Mouse (Mus musculus) B cell, adult 62 days (primary cell): ENCODE results near the gene Lst1. TPM values are rescaled to one million over a fixed set of nuclear protein-coding genes. Genes with fewer than 3 reads are reported as not detected.

Experiments
- total RNA-seq: library from RNA; stranded (reverse); gene quantifications from 4 replicates; pipeline ENCODE4 v1.2.4, GENCODE M21; 2023

Lst1 gene
- total RNA-seq: 33.5 to 53.9 TPM (median 46.9 TPM) in 4 replicates

GRCm38 (mm10) chr17:35187959-35188610 is at the start of gene Lst1:
TSS of gene Lst1 (minus strand) at chr17:35188439.

GRCm38 (mm10) chr17:35235614-35236389 is 47.6 kb upstream of the Lst1 start, which contains the start of gene Nfkbil1:
TSS of gene Nfkbil1 (minus strand) at chr17:35235792.

GRCm38 (mm10) chr17:35233114-35233980 is 45.1 kb upstream of the Lst1 start, which contains the start of gene Atp6v1g2:
TSS of gene Atp6v1g2 (plus strand) at chr17:35233660.

GRCm38 (mm10) chr17:35220156-35220952 is 32.1 kb upstream of the Lst1 start, which contains the start of gene Gm16181:
TSS of gene Gm16181 (plus strand) at chr17:35220834.

GRCm38 (mm10) chr17:35204494-35205379 is 16.5 kb upstream of the Lst1 start, which contains the start of gene Lta:
TSS of gene Lta (minus strand) at chr17:35205351.

GRCm38 (mm10) chr17:35201787-35202186 is 13.5 kb upstream of the Lst1 start, which contains the start of gene Tnf:
TSS of gene Tnf (minus strand) at chr17:35202007.

GRCm38 (mm10) chr17:35193881-35194843 is 5.9 kb upstream of the Lst1 start, which contains the start of gene Ltb:
TSS of gene Ltb (plus strand) at chr17:35194439.

GRCm38 (mm10) chr17:35175968-35176367 is 12.3 kb downstream of the Lst1 start, which contains the start of gene Aif1:
TSS of gene Aif1 (minus strand) at chr17:35176068.

GRCm38 (mm10) chr17:35164568-35165450 is 23.4 kb downstream of the Lst1 start, which contains the start of gene Prrc2a:
TSS of gene Prrc2a (minus strand) at chr17:35164897.

Other genes starting within 250 kb of the Lst1 start
- gene Hspa1b, start 229.2 kb downstream of the Lst1 start, total RNA-seq: 143 to 677 TPM (median 225 TPM) in 4 replicates
- 1.1 TPM in 1 of 4 replicates, not detected in the others for gene Gm20481, start 218.5 kb downstream of the Lst1 start, total RNA-seq
- 69.3 to 362 TPM (median 119 TPM) in 4 replicates for gene Hspa1a, start 216.3 kb downstream of the Lst1 start, total RNA-seq
- gene Hspa1l, start 215.7 kb downstream of the Lst1 start, total RNA-seq: 0.24 to 0.40 TPM in 2 of 4 replicates, not detected in the others
- 27.8 to 35.0 TPM (median 28.9 TPM) in 4 replicates for gene Lsm2, start 206.6 kb downstream of the Lst1 start, total RNA-seq
- 237 to 278 TPM (median 258 TPM) in 4 replicates for gene Vars, start 187.5 kb downstream of the Lst1 start, total RNA-seq
- gene Vwa7, start 171.9 kb downstream of the Lst1 start, total RNA-seq: 0.28 to 0.52 TPM (median 0.30 TPM) in 4 replicates
- gene Sapcd1, start 160.4 kb downstream of the Lst1 start, total RNA-seq: 3.0 to 6.4 TPM (median 4.1 TPM) in 4 replicates
- gene Msh5, start 141.7 kb downstream of the Lst1 start, total RNA-seq: 8.7 to 15.9 TPM (median 11.2 TPM) in 4 replicates
- 185 to 195 TPM (median 191 TPM) in 4 replicates for gene Clic1, start 138.5 kb downstream of the Lst1 start, total RNA-seq
- gene Ddah2, start 129.4 kb downstream of the Lst1 start, total RNA-seq: 2.2 to 6.0 TPM (median 4.3 TPM) in 4 replicates
- gene Ly6g6c, start 123.1 kb downstream of the Lst1 start, total RNA-seq: not detected in 4 replicates
- not detected in 4 replicates for gene Mpig6b, start 122.3 kb downstream of the Lst1 start, total RNA-seq
- not detected in 4 replicates for gene Ly6g6e, start 111.5 kb downstream of the Lst1 start, total RNA-seq
- not detected in 4 replicates for gene Ly6g6d, start 110.4 kb downstream of the Lst1 start, total RNA-seq
- not detected in 4 replicates for gene Ly6g6f, start 102.8 kb downstream of the Lst1 start, total RNA-seq
- 72.8 to 85.6 TPM (median 76.5 TPM) in 4 replicates for gene Abhd16a, start 99.2 kb downstream of the Lst1 start, total RNA-seq
- not detected in 4 replicates for gene Ly6g5c, start 80.2 kb downstream of the Lst1 start, total RNA-seq
- 0.66 to 1.6 TPM (median 1.3 TPM) in 4 replicates for gene Ly6g5b, start 73.0 kb downstream of the Lst1 start, total RNA-seq
- 19.6 to 24.1 TPM (median 22.1 TPM) in 4 replicates for gene Gpank1, start 67.0 kb downstream of the Lst1 start, total RNA-seq
- 114 to 130 TPM (median 122 TPM) in 4 replicates for gene Csnk2b, start 66.4 kb downstream of the Lst1 start, total RNA-seq
- gene D17H6S53E, start 62.1 kb downstream of the Lst1 start, total RNA-seq: 12.0 to 17.1 TPM (median 14.5 TPM) in 4 replicates
- 1.2 to 1.6 TPM in 2 of 4 replicates, not detected in the others for gene Apom, start 56.4 kb downstream of the Lst1 start, total RNA-seq
- gene Bag6, start 53.3 kb downstream of the Lst1 start, total RNA-seq: 465 to 496 TPM (median 476 TPM) in 4 replicates
- 337 to 364 TPM (median 345 TPM) in 4 replicates for gene Prrc2a, start 23.5 kb downstream of the Lst1 start, total RNA-seq
- gene Aif1, start 12.4 kb downstream of the Lst1 start, total RNA-seq: 2.7 to 6.9 TPM (median 4.0 TPM) in 4 replicates
- 591 to 612 TPM (median 606 TPM) in 4 replicates for gene Ltb, start 6.0 kb upstream of the Lst1 start, total RNA-seq
- gene Tnf, start 13.6 kb upstream of the Lst1 start, total RNA-seq: 9.1 to 13.6 TPM (median 11.4 TPM) in 4 replicates
- 39.2 to 45.1 TPM (median 41.7 TPM) in 4 replicates for gene Lta, start 16.9 kb upstream of the Lst1 start, total RNA-seq
- gene Gm16181, start 32.4 kb upstream of the Lst1 start, total RNA-seq: not detected in 4 replicates
- gene Atp6v1g2, start 45.2 kb upstream of the Lst1 start, total RNA-seq: 1.7 to 4.6 TPM (median 2.7 TPM) in 4 replicates
- gene Nfkbil1, start 47.4 kb upstream of the Lst1 start, total RNA-seq: 11.2 to 14.6 TPM (median 13.4 TPM) in 4 replicates
- gene Ddx39b, start 53.3 kb upstream of the Lst1 start, total RNA-seq: 399 to 443 TPM (median 429 TPM) in 4 replicates
- 1,754 to 1,882 TPM (median 1,817 TPM) in 4 replicates for gene H2-D1, start 74.3 kb upstream of the Lst1 start, total RNA-seq
- 10.1 to 16.4 TPM (median 11.8 TPM) in 4 replicates for gene H2-Q1, start 132.0 kb upstream of the Lst1 start, total RNA-seq
- gene H2-Q2, start 153.8 kb upstream of the Lst1 start, total RNA-seq: 6.5 to 10.8 TPM (median 9.4 TPM) in 4 replicates
- 317 to 360 TPM (median 339 TPM) in 4 replicates for gene H2-Q4, start 191.2 kb upstream of the Lst1 start, total RNA-seq
- 268 to 326 TPM (median 293 TPM) in 4 replicates for gene H2-Q6, start 236.4 kb upstream of the Lst1 start, total RNA-seq